Mouse (Mus musculus) lung, embryonic 14.5 days (tissue): ENCODE results near the gene Map7. TPM values are rescaled to one million over a fixed set of nuclear protein-coding genes. Genes with fewer than 3 reads are reported as not detected.

Experiments
- ATAC-seq: fragments of 200-750 bp; cut with Nextera tagmentation; 2 replicates; pipeline ENCODE4 v1.8.0; 2017; ENCODE audit warnings: mild to moderate bottlenecking, moderate TSS enrichment, moderate library complexity; ENCODE audit not compliant: insufficient read depth
- DNase-seq: peaks from one replicate; pipeline ENCODE4 v3.0.0-alpha.2; 2015
- H3K27ac ChIP-seq: fragments of 300-500 bp; sonication (generic); 2 replicates; pipeline ENCODE4 v1.5.1; 2014; ENCODE audit warnings: low read depth, mild to moderate bottlenecking, moderate library complexity
- H3K27me3 ChIP-seq: fragments of 300-500 bp; sonication (generic); 2 replicates; pipeline ENCODE4 v1.6.1; 2014; ENCODE audit warnings: low read length, control low read depth; ENCODE audit not compliant: insufficient read depth
- H3K36me3 ChIP-seq: fragments of 300-500 bp; sonication (generic); 2 replicates; pipeline ENCODE4 v1.6.1; 2014; ENCODE audit warnings: control low read depth; ENCODE audit not compliant: insufficient read depth
- H3K4me1 ChIP-seq: fragments of 300-500 bp; sonication (generic); 2 replicates; pipeline ENCODE4 v1.6.1; 2014; ENCODE audit warnings: antibody characterized with exemption, control low read depth; ENCODE audit not compliant: insufficient read depth
- H3K4me2 ChIP-seq: fragments of 300-500 bp; sonication (generic); 2 replicates; pipeline ENCODE4 v1.6.1; 2014; ENCODE audit warnings: mild to moderate bottlenecking
- H3K4me3 ChIP-seq: fragments of 300-500 bp; sonication (generic); 2 replicates; pipeline ENCODE4 v1.5.1; 2014; ENCODE audit warnings: low read depth, low read length
- H3K9ac ChIP-seq: fragments of 300-500 bp; sonication (generic); 2 replicates; pipeline ENCODE4 v1.6.1; 2014
- H3K9me3 ChIP-seq: fragments of 300-500 bp; sonication (generic); 2 replicates; pipeline ENCODE4 v1.6.1; 2016; ENCODE audit warnings: low read depth, low read length, control low read depth
- CTCF ChIP-seq: IDR thresholded peaks from 2 replicates; pipeline ENCODE4 v1.5.1; 2016; ENCODE audit warnings: antibody characterized with exemption, low read depth
- WGBS: fragments of 180-500 bp; shearing (Covaris S2); extraction: QIAGEN DNeasy Blood & Tissue Kit; methylation state at CpG from one replicate; pipeline ENCODE4 v1.1.7; 2014; 5-methylcytosine and 5-hydroxymethylcytosine counted together
- polyA plus RNA-seq: library from polyadenylated mRNA; unstranded; fragments of >200 nt; fragmentation: Nextera tagmentation; extraction: Ambion mirVana; gene quantifications from 2 replicates; pipeline ENCODE4 v1.2.1, GENCODE M21; 2014

The Map7 gene
- polyA plus RNA-seq, 1 experiment from 2014 or later, result 9.3 TPM

DNA sequence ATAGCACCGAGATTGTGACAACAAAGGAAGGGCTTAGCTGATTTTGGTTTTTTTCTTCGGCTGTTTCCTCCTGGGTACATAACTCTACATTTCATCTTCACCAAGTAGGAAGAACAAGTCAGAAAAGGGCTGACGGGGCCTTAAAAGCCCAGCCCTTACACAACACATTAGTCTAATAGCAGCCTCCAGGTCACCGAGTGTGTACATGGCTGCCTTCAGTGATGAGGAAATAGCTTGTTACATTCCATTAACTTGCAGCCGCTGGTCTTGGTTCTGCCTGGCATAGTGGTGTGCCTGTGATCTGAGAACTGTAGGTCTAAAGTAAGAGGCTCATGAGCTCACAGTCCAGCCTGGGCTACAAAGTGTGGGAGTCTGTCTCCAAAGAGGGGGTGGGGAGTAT is 16.5 kb downstream of the Map7 start:
- no peak for ATAC-seq
- WGBS, result 78% methylated on average over 5 of the region's 5 CpGs

GRCm38 (mm10) chr10:20166797-20167196 is 18.5 kb downstream of the Map7 start:
- no peak overlapping the region for H3K4me2 ChIP-seq
- ATAC-seq (no peak), DNase-seq (no peak)
- no peak overlapping the region for H3K9ac ChIP-seq
- H3K27ac ChIP-seq, result no peak overlapping the region
- no peaks in the 10 kb centered on the region for H3K27me3 ChIP-seq
- H3K36me3 ChIP-seq, result no peaks in the 10 kb centered on the region
- 79% methylated on average over 11 of the region's 11 CpGs for WGBS
- no peak overlapping the region for H3K4me3 ChIP-seq
- H3K9me3 ChIP-seq, result no peaks in the 10 kb centered on the region
- no peak for TF ChIP-seq CTCF
- H3K4me1 ChIP-seq, result no peaks in the 10 kb centered on the region

More for the DNA sequence above, 16.5 kb downstream of the Map7 start:
- Histone ChIP-seq H3K9ac (no peak overlapping the region), H3K4me1 (no peaks in the 10 kb centered on the region), H3K27me3 (no peaks in the 10 kb centered on the region), H3K4me2 (no peak overlapping the region), H3K9me3 (no peaks in the 10 kb centered on the region), H3K36me3 (no peaks in the 10 kb centered on the region), H3K27ac (no peak overlapping the region), H3K4me3 (no peak overlapping the region)
- no peak for TF ChIP-seq CTCF
- no peak for DNase-seq

- H3K4me3 ChIP-seq, result no peak overlapping the region
- no peak for TF ChIP-seq CTCF
- no peak for ATAC-seq
- WGBS, result 83% methylated on average over 4 of the region's 4 CpGs
- H3K36me3 ChIP-seq, result no peaks in the 10 kb centered on the region
- H3K4me1 ChIP-seq, result no peaks in the 10 kb centered on the region
- H3K27me3 ChIP-seq, result no peaks in the 10 kb centered on the region
- no peaks in the 10 kb centered on the region for H3K9me3 ChIP-seq
- no peak for DNase-seq
- no peak overlapping the region for H3K9ac ChIP-seq
- H3K27ac ChIP-seq, result no peak overlapping the region
- no peak overlapping the region for H3K4me2 ChIP-seq
Measured at GRCm38 (mm10) chr10:20167467-20167866, 19.2 kb downstream of the Map7 start.

DNA sequence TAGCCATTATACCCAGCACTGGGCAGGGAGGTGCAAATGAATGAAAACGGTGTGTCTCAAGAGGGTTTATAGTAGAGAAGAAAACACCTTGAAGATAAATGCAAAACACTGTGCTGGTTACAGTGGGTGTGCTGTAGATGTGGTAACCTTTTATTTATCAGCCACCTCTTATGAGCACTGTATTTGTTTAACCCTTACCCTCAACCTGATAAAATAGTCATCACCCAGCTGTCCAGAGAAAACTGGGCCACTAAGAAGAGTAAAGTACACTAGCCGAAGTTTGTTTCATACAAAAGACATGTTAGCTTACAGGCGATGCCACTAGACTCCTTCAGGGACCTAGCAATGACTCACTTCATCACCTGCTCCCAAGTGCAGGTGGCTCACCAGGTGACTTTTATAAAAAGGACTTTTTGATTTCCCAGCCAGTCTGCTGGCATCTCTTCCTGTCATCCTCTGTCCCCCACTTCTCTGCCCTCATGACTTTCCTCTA is 21.0 kb downstream of the Map7 start:
- H3K27me3 ChIP-seq, result no peaks in the 10 kb centered on the region
- H3K9me3 ChIP-seq, result no peaks in the 10 kb centered on the region
- no peak overlapping the region for H3K4me2 ChIP-seq
- no peaks in the 10 kb centered on the region for H3K4me1 ChIP-seq
- DNase-seq (no peak), ATAC-seq (no peak)
- H3K9ac ChIP-seq, result no peak overlapping the region
- no peak overlapping the region for H3K27ac ChIP-seq
- no peak for TF ChIP-seq CTCF
- H3K4me3 ChIP-seq, result no peak overlapping the region
- 58% methylated on average over 3 of the region's 3 CpGs for WGBS
- H3K36me3 ChIP-seq, result no peaks in the 10 kb centered on the region

GRCm38 (mm10) chr10:20169927-20170604 is 21.8 kb downstream of the Map7 start:
- peak; percentile 26; the same call in 1 of the 2 replicates for ATAC-seq
- Histone ChIP-seq H3K4me2 (peak overlapping the region; percentile 57), H3K27me3 (no peaks in the 10 kb centered on the region), H3K4me1 (no peaks in the 10 kb centered on the region), H3K9me3 (no peaks in the 10 kb centered on the region), H3K36me3 (no peaks in the 10 kb centered on the region), H3K4me3 (peak overlapping the region; percentile 19), H3K9ac (peak overlapping the region; percentile 29; the same call in 1 of the 2 replicates), H3K27ac (no peak overlapping the region)
- TF ChIP-seq CTCF, result no peak
- WGBS, result 17% methylated on average over 19 of the region's 19 CpGs
- no peak for DNase-seq

DNA sequence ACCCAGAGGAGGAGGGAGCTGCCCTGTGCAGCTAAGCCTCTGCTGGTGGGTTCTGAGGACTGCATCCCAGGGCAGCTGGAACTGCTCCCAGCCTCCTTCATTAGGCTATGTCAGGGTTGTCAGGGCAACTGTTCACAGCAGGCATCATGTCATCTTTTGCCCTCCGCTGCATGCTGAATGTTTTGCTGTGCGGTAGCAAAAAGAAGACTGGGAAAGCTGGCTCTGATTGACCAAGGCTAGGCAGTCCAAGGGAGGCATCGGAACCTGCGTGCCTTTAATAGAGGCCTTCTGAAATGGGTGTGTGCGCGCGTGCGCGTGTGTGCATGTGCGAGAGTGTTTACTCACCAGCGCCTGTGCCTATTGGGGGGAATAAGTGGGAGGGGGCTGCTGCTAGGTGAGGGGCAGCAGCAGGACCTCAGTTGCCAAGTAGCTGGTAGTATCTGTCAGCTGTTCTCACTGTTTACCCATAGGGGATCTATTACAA is 22.4 kb downstream of the Map7 start:
- Histone ChIP-seq H3K27ac (no peak overlapping the region), H3K4me1 (no peaks in the 10 kb centered on the region), H3K36me3 (no peaks in the 10 kb centered on the region), H3K9ac (peak overlapping the region; percentile 29; the same call in 1 of the 2 replicates), H3K4me2 (peak overlapping the region; percentile 57), H3K4me3 (peak overlapping the region; percentile 19), H3K9me3 (no peaks in the 10 kb centered on the region), H3K27me3 (no peaks in the 10 kb centered on the region)
- 17% methylated on average over 11 of the region's 11 CpGs for WGBS
- DNase-seq (peak; percentile 90), ATAC-seq (peak; percentile 99)
- TF ChIP-seq CTCF, result peak; percentile 93

- no peaks in the 10 kb centered on the region for H3K4me1 ChIP-seq
- H3K9ac ChIP-seq, result no peak overlapping the region
- H3K27me3 ChIP-seq, result no peaks in the 10 kb centered on the region
- no peak for TF ChIP-seq CTCF
- no peak for DNase-seq
- H3K27ac ChIP-seq, result no peak overlapping the region
- H3K9me3 ChIP-seq, result no peaks in the 10 kb centered on the region
- ATAC-seq, result no peak
- H3K36me3 ChIP-seq, result no peaks in the 10 kb centered on the region
- H3K4me3 ChIP-seq, result no peak overlapping the region
- H3K4me2 ChIP-seq, result peak overlapping the region; percentile 57
- 73% methylated on average over 12 of the region's 12 CpGs for WGBS
Measured at GRCm38 (mm10) chr10:20171209-20171608, 22.9 kb downstream of the Map7 start.
